Mouse (Mus musculus) ES-Bruce4 (cell line): ENCODE data around the gene Manbal.

Source experiments
- CTCF ChIP-seq: IDR thresholded peaks from one replicate; pipeline ENCODE4 v1.8.1; 2011; ENCODE audit warnings: low read depth, low read length
- POLR2A ChIP-seq: IDR thresholded peaks from one replicate; pipeline ENCODE4 v1.8.1; 2011; ENCODE audit warnings: low read length; ENCODE audit not compliant: insufficient read depth

GRCm38 (mm10) chr2:157341554-157342270, 25.7 kb upstream of the Manbal start:
- TF ChIP-seq POLR2A (no peak), CTCF (peak; percentile 91)
